Mouse (Mus musculus): ENCODE data around the gene Birc5. TPM values are rescaled to one million over a fixed set of nuclear protein-coding genes. Genes with fewer than 3 reads are reported as not detected.
"Not testable (repeated sequence)": the region's sequence is repeated elsewhere in the genome, so short reads cannot be mapped to it uniquely, and the experiment has no call there.

Gene Birc5
- polyA plus RNA-seq, 1 experiment from 2014 or later = 336 TPM

DNA sequence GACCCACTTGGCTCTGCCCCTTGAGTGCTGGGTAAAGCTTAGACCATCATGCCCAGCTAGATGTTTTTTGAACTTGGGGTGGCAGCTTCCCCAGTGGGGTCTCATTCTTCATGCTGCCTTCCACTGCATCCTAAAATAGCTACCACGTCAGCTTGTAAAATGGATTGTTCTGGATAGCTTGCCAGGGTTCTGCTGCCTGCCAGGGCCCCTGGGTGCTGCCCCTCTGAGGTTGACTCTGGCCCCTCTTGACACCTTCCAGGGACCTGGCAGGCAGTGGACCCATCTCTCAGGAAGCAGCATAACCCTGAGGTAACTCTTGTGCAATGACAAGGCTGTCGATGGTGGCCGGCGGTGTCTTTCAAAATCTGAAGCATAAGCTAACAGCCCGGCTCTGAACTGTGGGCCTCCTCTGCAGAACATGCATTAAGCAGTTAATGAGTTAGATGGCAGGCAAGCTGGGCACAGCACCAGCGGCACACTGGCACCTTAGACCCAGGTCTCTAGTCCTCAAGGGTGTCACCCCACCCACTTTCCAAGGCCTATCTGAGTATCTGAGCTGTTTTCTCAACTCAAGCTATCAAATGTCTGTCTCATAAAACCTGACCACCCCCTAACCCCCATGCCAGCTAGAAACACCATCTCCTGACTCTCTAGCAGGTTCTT, 34.2 kb upstream of the Birc5 start:
- H3K9me3 ChIP-seq (ENCODE audit: control insufficient read depth, low read length) = no peaks in the 10 kb centered on the region
- no peak overlapping the region for H3K9ac ChIP-seq (ENCODE audit: low read length)
- no peak for ATAC-seq (ENCODE audit: low read depth)
- 84% methylated on average over 6 of the region's 6 CpGs for WGBS
- no peak overlapping the region for H3K4me2 ChIP-seq (ENCODE audit: low read depth, low read length)
- no peak overlapping the region for H3K4me3 ChIP-seq (ENCODE audit: low read length)
- peaks cover 10% of the 10 kb centered on the region for H3K4me1 ChIP-seq (replicated peaks; ENCODE audit: control insufficient read depth, insufficient read depth, low read length)
- H3K36me3 ChIP-seq (ENCODE audit: control insufficient read depth, insufficient read depth, low read length) = peaks cover 32% of the 10 kb centered on the region
- no peak overlapping the region for H3K27ac ChIP-seq (ENCODE audit: low read length)
- H3K27me3 ChIP-seq (ENCODE audit: control insufficient read depth, insufficient read depth, low read depth, low read length) = no peaks in the 10 kb centered on the region

DNA sequence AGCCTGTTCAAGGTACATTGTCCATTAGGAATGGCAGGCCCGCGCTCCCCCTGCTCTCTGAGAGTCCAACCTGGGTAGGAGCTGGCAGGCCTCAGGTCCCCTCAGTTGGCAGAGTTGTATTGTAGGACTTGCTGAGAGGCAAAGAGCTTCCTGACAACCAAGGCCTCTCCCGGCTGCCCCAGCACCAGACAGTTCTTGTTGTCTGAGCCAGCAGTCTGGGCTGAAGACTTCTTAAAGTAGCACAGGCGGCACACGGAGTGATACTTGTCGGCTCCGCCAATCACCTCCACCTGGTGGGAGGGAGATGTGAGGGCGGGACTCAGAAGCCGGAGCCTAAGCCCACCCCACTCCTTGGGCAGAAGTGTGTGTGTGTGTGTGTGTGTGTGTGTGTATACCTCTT, 33.2 kb upstream of the Birc5 start:
- not testable (repeated sequence) for H3K4me2 ChIP-seq (ENCODE audit: low read depth, low read length); H3K4me3 ChIP-seq (ENCODE audit: low read length); H3K27ac ChIP-seq (ENCODE audit: low read length); H3K4me1 ChIP-seq (replicated peaks; ENCODE audit: control insufficient read depth, insufficient read depth, low read length); H3K9me3 ChIP-seq (ENCODE audit: control insufficient read depth, low read length); H3K9ac ChIP-seq (ENCODE audit: low read length); H3K27me3 ChIP-seq (ENCODE audit: control insufficient read depth, insufficient read depth, low read depth, low read length)
- H3K36me3 ChIP-seq (ENCODE audit: control insufficient read depth, insufficient read depth, low read length) = peaks cover 39% of the 10 kb centered on the region
- peak; percentile 24 for ATAC-seq (ENCODE audit: low read depth)
- 75% methylated on average over 9 of the region's 9 CpGs for WGBS

DNA sequence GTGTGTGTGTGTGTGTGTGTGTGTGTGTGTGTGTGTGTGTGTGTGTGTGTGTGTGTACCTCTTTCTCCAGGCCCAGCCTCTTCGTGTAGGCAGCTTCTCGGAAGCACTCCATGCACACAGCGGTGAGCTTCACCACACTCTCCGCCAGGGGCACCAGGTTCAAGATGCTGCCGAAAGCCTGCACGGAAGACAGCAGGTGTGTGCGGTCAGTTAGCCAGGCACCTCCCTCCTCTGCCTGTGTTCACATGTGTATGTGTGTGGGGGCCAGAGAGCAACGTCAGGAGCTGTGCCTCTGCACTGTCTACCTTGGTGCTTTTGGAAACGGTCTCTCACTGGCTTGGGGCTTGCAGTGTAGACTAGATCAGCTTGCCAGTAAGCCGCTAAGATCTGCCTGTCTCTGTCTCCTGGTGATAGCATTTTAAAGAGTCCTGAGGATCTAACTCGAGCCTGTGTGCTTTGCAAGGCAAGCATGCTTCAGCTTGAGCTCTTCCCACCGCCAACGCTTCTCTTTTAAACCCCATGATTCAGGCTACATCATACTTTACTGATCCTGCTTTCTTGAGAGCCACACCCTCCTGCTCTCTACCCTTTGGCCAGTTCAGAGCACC, 32.6 kb upstream of the Birc5 start:
- ATAC-seq (ENCODE audit: low read depth) = no peak
- Histone ChIP-seq H3K36me3 (ENCODE audit: control insufficient read depth, insufficient read depth, low read length) (peaks cover 45% of the 10 kb centered on the region), H3K27ac (ENCODE audit: low read length) (no peak overlapping the region), H3K9me3 (ENCODE audit: control insufficient read depth, low read length) (no peaks in the 10 kb centered on the region), H3K4me1 (replicated peaks; ENCODE audit: control insufficient read depth, insufficient read depth, low read length) (peaks cover under 1% of the 10 kb centered on the region), H3K9ac (ENCODE audit: low read length) (no peak overlapping the region), H3K27me3 (ENCODE audit: control insufficient read depth, insufficient read depth, low read depth, low read length) (no peaks in the 10 kb centered on the region), H3K4me2 (ENCODE audit: low read depth, low read length) (no peak overlapping the region), H3K4me3 (ENCODE audit: low read length) (no peak overlapping the region)
- WGBS = 74% methylated on average over 13 of the region's 13 CpGs

DNA sequence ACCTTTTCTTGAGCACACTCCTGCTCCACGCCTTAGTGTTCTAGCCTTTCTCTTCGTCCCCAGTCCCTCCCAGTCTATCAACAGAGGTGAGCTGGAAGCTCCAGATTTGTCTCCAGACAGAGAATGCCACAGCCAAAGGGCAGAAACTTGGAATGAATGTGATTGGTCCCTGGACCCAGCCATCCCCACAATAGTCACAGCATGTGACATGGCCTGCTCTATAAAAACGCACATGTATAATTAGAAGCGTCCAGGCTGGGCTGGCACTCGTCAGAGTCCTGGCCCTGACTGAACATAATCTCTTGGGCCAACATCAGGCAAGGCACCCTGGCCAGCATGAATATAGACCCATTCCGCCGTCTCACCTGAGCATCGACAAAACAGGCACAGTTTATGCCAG, 30.0 kb upstream of the Birc5 start:
- H3K4me2 ChIP-seq (ENCODE audit: low read depth, low read length) = no peak overlapping the region
- H3K9ac ChIP-seq (ENCODE audit: low read length) = no peak overlapping the region
- peaks cover 15% of the 10 kb centered on the region for H3K4me1 ChIP-seq (replicated peaks; ENCODE audit: control insufficient read depth, insufficient read depth, low read length)
- H3K27me3 ChIP-seq (ENCODE audit: control insufficient read depth, insufficient read depth, low read depth, low read length) = no peaks in the 10 kb centered on the region
- ATAC-seq (ENCODE audit: low read depth) = no peak
- H3K9me3 ChIP-seq (ENCODE audit: control insufficient read depth, low read length) = no peaks in the 10 kb centered on the region
- H3K27ac ChIP-seq (ENCODE audit: low read length) = no peak overlapping the region
- WGBS = 81% methylated on average over 8 of the region's 8 CpGs
- H3K4me3 ChIP-seq (ENCODE audit: low read length) = no peak overlapping the region
- peaks cover 46% of the 10 kb centered on the region for H3K36me3 ChIP-seq (ENCODE audit: control insufficient read depth, insufficient read depth, low read length)

- H3K9me3 ChIP-seq (ENCODE audit: control insufficient read depth, low read length) = no peaks in the 10 kb centered on the region
- H3K4me2 ChIP-seq (ENCODE audit: low read depth, low read length) = no peak overlapping the region
- 90% methylated on average over 7 of the region's 7 CpGs for WGBS
- no peaks in the 10 kb centered on the region for H3K27me3 ChIP-seq (ENCODE audit: control insufficient read depth, insufficient read depth, low read depth, low read length)
- no peak for ATAC-seq (ENCODE audit: low read depth)
- peaks cover 37% of the 10 kb centered on the region for H3K36me3 ChIP-seq (ENCODE audit: control insufficient read depth, insufficient read depth, low read length)
- H3K4me3 ChIP-seq (ENCODE audit: low read length) = no peak overlapping the region
- H3K27ac ChIP-seq (ENCODE audit: low read length) = no peak overlapping the region
- H3K9ac ChIP-seq (ENCODE audit: low read length) = no peak overlapping the region; the same call in 1 of the 2 replicates
- peaks cover 24% of the 10 kb centered on the region for H3K4me1 ChIP-seq (replicated peaks; ENCODE audit: control insufficient read depth, insufficient read depth, low read length)
These were observed 28.9 kb upstream of the Birc5 start for GRCm38 (mm10) chr11:117820173-117820572.

DNA sequence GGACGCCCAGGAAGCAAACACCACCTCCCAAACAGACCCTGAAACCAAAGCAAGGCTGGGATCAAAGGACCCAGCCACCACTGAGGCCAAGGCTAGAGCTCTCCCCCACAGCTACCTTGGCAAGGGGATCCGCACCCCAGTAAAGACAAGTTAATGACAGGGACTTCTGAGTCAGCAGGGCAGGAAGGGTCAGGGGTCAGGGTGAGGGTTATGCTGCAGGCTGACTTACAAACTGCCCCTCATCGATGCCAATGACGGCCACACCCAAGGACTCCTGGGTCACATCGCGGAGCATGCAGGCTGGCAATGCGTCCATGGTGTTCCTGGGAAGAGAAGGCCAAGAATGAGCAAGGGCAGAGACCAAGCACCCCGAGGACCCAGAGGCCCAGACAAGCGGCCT, 27.2 kb upstream of the Birc5 start:
- Histone ChIP-seq H3K4me3 (ENCODE audit: low read length) (no peak overlapping the region), H3K9me3 (ENCODE audit: control insufficient read depth, low read length) (no peaks in the 10 kb centered on the region), H3K27ac (ENCODE audit: low read length) (0 out of 2 replicates have a peak overlapping the region, but pooled peaks have one; percentile 4), H3K27me3 (ENCODE audit: control insufficient read depth, insufficient read depth, low read depth, low read length) (no peaks in the 10 kb centered on the region), H3K4me2 (ENCODE audit: low read depth, low read length) (no peak overlapping the region), H3K9ac (ENCODE audit: low read length) (no peak overlapping the region), H3K4me1 (replicated peaks; ENCODE audit: control insufficient read depth, insufficient read depth, low read length) (peaks cover 35% of the 10 kb centered on the region), H3K36me3 (ENCODE audit: control insufficient read depth, insufficient read depth, low read length) (peaks cover 31% of the 10 kb centered on the region)
- WGBS = 86% methylated on average over 9 of the region's 9 CpGs
- no peak for ATAC-seq (ENCODE audit: low read depth)

- ATAC-seq (ENCODE audit: low read depth) = peak; percentile 6; the same call in 1 of the 2 replicates
- Histone ChIP-seq H3K27me3 (ENCODE audit: control insufficient read depth, insufficient read depth, low read depth, low read length) (no peaks in the 10 kb centered on the region), H3K9me3 (ENCODE audit: control insufficient read depth, low read length) (no peaks in the 10 kb centered on the region), H3K4me2 (ENCODE audit: low read depth, low read length) (no peak overlapping the region), H3K9ac (ENCODE audit: low read length) (peak overlapping the region; percentile 42; the same call in 1 of the 2 replicates), H3K4me3 (ENCODE audit: low read length) (no peak overlapping the region), H3K36me3 (ENCODE audit: control insufficient read depth, insufficient read depth, low read length) (peaks cover 28% of the 10 kb centered on the region), H3K4me1 (replicated peaks; ENCODE audit: control insufficient read depth, insufficient read depth, low read length) (peaks cover 44% of the 10 kb centered on the region), H3K27ac (ENCODE audit: low read length) (peak overlapping the region; percentile 67)
- 41% methylated on average over 7 of the region's 7 CpGs for WGBS
These were observed 26.3 kb upstream of the Birc5 start for GRCm38 (mm10) chr11:117822728-117823241.

GRCm38 (mm10) chr11:117823411-117823810, 25.6 kb upstream of the Birc5 start:
- no peak overlapping the region for H3K9ac ChIP-seq (ENCODE audit: low read length)
- no peaks in the 10 kb centered on the region for H3K27me3 ChIP-seq (ENCODE audit: control insufficient read depth, insufficient read depth, low read depth, low read length)
- no peak for ATAC-seq (ENCODE audit: low read depth)
- 84% methylated on average over 6 of the region's 6 CpGs for WGBS
- peaks cover 50% of the 10 kb centered on the region for H3K4me1 ChIP-seq (replicated peaks; ENCODE audit: control insufficient read depth, insufficient read depth, low read length)
- no peak overlapping the region for H3K4me2 ChIP-seq (ENCODE audit: low read depth, low read length)
- H3K36me3 ChIP-seq (ENCODE audit: control insufficient read depth, insufficient read depth, low read length) = peaks cover 22% of the 10 kb centered on the region
- peak overlapping the region; percentile 0; the same call in 1 of the 2 replicates for H3K27ac ChIP-seq (ENCODE audit: low read length)
- H3K4me3 ChIP-seq (ENCODE audit: low read length) = no peak overlapping the region
- no peaks in the 10 kb centered on the region for H3K9me3 ChIP-seq (ENCODE audit: control insufficient read depth, low read length)

DNA sequence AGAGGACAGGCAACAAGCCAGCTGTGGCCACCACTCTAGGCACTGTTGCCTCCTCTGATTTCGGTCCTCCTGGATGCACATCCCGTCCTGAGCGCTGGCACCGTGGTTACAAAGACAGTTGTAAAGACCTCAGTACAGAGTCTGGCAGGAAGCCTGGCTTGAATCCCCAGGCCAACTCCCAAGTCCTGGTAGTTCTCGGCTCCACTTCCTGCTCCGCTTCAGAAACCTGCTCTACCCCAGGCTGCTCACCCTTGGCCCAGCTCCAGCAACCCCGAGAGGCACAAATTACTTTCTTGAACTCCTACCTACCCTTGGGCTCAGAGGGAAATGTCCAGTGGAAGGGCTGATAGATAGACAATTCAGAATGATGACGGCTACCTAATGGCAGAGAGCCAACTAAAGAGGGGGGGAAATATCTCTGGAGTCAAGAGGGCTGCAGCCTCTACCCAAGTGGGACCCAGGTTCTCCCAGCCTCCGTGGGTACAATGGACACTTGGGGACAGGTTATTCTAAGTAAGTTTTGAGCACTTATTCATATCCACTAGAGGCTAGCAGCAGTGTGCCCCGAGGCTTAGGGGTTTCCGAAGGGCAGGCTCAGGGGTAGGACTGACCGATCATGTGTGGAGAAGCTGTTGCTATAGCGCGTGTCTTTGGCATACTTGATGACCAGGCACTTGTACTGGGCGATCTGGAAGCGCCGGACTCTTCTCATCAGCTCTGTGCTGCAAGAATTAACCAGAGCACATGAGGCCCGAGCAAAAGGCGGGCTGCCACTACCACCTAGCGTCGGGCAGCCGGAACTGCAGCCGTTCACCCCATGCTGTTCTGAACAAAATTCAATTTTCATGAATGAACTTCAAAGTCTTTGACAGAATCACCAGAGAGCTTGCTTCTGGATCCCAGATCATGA, 24.7 kb upstream of the Birc5 start:
- H3K9me3 ChIP-seq (ENCODE audit: control insufficient read depth, low read length) = no peaks in the 10 kb centered on the region
- no peaks in the 10 kb centered on the region for H3K27me3 ChIP-seq (ENCODE audit: control insufficient read depth, insufficient read depth, low read depth, low read length)
- H3K4me1 ChIP-seq (replicated peaks; ENCODE audit: control insufficient read depth, insufficient read depth, low read length) = peaks cover 59% of the 10 kb centered on the region
- H3K9ac ChIP-seq (ENCODE audit: low read length) = peak overlapping the region; percentile 84
- H3K27ac ChIP-seq (ENCODE audit: low read length) = peak overlapping the region; percentile 92
- peak overlapping the region; percentile 71 for H3K4me3 ChIP-seq (ENCODE audit: low read length)
- H3K36me3 ChIP-seq (ENCODE audit: control insufficient read depth, insufficient read depth, low read length) = peaks cover 18% of the 10 kb centered on the region
- WGBS = 8% methylated on average over 23 of the region's 23 CpGs
- peak; percentile 55 for ATAC-seq (ENCODE audit: low read depth)
- peak overlapping the region; percentile 85 for H3K4me2 ChIP-seq (ENCODE audit: low read depth, low read length)

Measured in lung, embryonic 16.5 days (tissue).